Mouse (Mus musculus) stomach, embryonic 14.5 days (tissue): ENCODE measurements at regions not wholly inside any gene's neighbourhood (a gene's known extent, or its start where the extent isn't known, plus 50 kb on each side); places are given as distances from the start of the nearest gene placed in this dataset.

ENCODE experiments used
- ATAC-seq: fragments of 200-750 bp; cut with Nextera tagmentation; 2 replicates; pipeline ENCODE4 v1.8.0; 2017; ENCODE audit warnings: low read depth, moderate TSS enrichment; ENCODE audit not compliant: insufficient number of reproducible peaks, insufficient read depth, low FRiP score
- H3K27ac ChIP-seq: fragments of 300-500 bp; sonication (generic); 2 replicates; pipeline ENCODE4 v1.5.1; 2014; ENCODE audit warnings: mild to moderate bottlenecking, low read length, moderate library complexity, mixed read lengths
- H3K27me3 ChIP-seq: fragments of 300-500 bp; sonication (generic); 2 replicates; pipeline ENCODE4 v1.6.1; 2014; ENCODE audit warnings: low read length, control low read depth, mixed read lengths; ENCODE audit not compliant: control insufficient read depth, insufficient read depth
- H3K36me3 ChIP-seq: fragments of 300-500 bp; sonication (generic); 2 replicates; pipeline ENCODE4 v1.6.1; 2014; ENCODE audit warnings: mild to moderate bottlenecking, control low read depth, low read length, moderate library complexity, mixed read lengths; ENCODE audit not compliant: control insufficient read depth, insufficient read depth
- H3K4me1 ChIP-seq: fragments of 300-500 bp; sonication (generic); 2 replicates; pipeline ENCODE4 v1.6.1; 2014; ENCODE audit warnings: low read length, control low read depth, mixed read lengths; ENCODE audit not compliant: control insufficient read depth, insufficient read depth
- H3K4me2 ChIP-seq: fragments of 300-500 bp; sonication (generic); replicated peaks from 2 replicates; pipeline ENCODE4 v1.6.1; 2014; ENCODE audit warnings: low read depth, low read length, control low read depth
- H3K4me3 ChIP-seq: fragments of 300-500 bp; sonication (generic); 2 replicates; pipeline ENCODE4 v1.5.1; 2014; ENCODE audit warnings: low read depth, low read length, control low read depth
- H3K9ac ChIP-seq: fragments of 300-500 bp; sonication (generic); replicated peaks from 2 replicates; pipeline ENCODE4 v1.6.1; 2014; ENCODE audit warnings: low read depth, mild to moderate bottlenecking, control low read depth, low read length, moderate library complexity, mixed read lengths
- H3K9me3 ChIP-seq: fragments of 300-500 bp; sonication (generic); 2 replicates; pipeline ENCODE4 v1.6.1; 2016; ENCODE audit warnings: low read depth, low read length, control low read depth; ENCODE audit not compliant: control insufficient read depth
- WGBS: fragments of 180-500 bp; shearing (Covaris S2); extraction: QIAGEN DNeasy Blood & Tissue Kit; methylation state at CpG from one replicate; pipeline ENCODE4 v1.1.7; 2014; 5-methylcytosine and 5-hydroxymethylcytosine counted together

DNA sequence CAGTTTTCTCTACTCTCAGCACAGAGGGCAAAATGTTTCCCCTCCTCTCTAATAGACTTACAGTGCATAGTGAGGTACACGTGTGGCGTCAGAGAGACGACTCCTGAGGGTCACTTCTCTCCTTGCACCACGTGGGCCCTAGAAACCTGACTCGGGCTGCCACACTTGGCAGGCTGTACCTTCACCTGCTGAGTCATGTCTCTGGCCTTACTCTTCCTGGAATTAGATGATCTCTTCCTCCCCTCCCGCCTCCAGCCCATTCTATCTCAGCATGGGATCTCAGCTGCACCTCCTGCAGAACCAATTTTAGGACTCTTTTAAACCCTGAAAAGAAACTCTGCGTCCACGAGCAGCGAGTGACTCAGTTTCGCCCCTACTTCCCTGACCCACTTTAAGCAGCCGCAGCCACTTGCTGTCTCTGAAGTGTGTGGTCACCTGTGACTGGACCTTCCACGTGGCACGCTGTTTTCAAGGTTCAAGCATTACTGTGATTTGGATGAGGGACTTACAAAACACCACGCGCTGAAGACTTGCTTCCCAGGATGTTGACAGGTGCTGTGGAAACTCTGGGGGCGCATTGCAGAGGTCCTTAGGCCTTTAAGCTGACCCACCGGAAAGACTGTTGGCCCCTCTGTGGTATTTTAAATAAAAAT, 125.2 kb downstream of the Ndufa10 start:
- ATAC-seq, result no peak
- no peaks in the 10 kb centered on the region for H3K4me1 ChIP-seq
- no peaks in the 10 kb centered on the region for H3K27me3 ChIP-seq
- no peak overlapping the region for H3K4me3 ChIP-seq
- no peak overlapping the region for H3K4me2 ChIP-seq
- no peak overlapping the region for H3K9ac ChIP-seq
- H3K36me3 ChIP-seq, result no peaks in the 10 kb centered on the region
- H3K27ac ChIP-seq, result no peak overlapping the region
- 60% methylated on average over 17 of the region's 17 CpGs for WGBS
- no peaks in the 10 kb centered on the region for H3K9me3 ChIP-seq

- no peak overlapping the region for H3K9ac ChIP-seq
- no peak for ATAC-seq
- WGBS, result 82% methylated on average over 9 of the region's 9 CpGs
Observed at GRCm38 (mm10) chr1:92347656-92348055, 126.0 kb downstream of the Ndufa10 start.

DNA sequence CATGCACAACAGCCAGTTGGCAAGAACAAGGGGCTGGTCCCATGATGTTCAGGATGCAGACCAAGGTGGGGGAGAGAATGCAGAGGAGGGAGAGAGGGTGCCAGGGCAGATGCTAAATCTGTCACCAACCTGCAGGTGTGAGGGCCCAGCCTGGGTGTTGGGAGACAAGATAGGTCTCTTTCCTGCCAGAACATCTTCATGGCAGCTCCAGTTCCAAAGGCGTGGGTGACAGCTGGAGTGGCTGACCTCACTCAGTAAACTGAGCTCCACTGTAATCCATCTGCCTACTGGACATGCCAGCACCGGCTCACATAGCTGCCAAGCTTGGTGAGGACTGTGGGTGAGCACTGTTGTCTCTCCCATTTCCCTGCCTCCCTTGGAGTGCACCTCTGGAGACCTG, 129.9 kb downstream of the Ndufa10 start:
- Histone ChIP-seq H3K27me3 (no peaks in the 10 kb centered on the region), H3K9me3 (no peaks in the 10 kb centered on the region), H3K4me1 (no peaks in the 10 kb centered on the region), H3K36me3 (no peaks in the 10 kb centered on the region), H3K4me2 (no peak overlapping the region), H3K4me3 (no peak overlapping the region), H3K27ac (no peak overlapping the region), H3K9ac (no peak overlapping the region)
- no peak for ATAC-seq
- 46% methylated on average over 2 of the region's 2 CpGs for WGBS

More at GRCm38 (mm10) chr1:92347656-92348055, 126.0 kb downstream of the Ndufa10 start:
- no peaks in the 10 kb centered on the region for H3K4me1 ChIP-seq
- no peaks in the 10 kb centered on the region for H3K27me3 ChIP-seq
- H3K4me2 ChIP-seq, result no peak overlapping the region
- no peaks in the 10 kb centered on the region for H3K9me3 ChIP-seq
- H3K4me3 ChIP-seq, result no peak overlapping the region
- H3K36me3 ChIP-seq, result no peaks in the 10 kb centered on the region
- H3K27ac ChIP-seq, result no peak overlapping the region

DNA sequence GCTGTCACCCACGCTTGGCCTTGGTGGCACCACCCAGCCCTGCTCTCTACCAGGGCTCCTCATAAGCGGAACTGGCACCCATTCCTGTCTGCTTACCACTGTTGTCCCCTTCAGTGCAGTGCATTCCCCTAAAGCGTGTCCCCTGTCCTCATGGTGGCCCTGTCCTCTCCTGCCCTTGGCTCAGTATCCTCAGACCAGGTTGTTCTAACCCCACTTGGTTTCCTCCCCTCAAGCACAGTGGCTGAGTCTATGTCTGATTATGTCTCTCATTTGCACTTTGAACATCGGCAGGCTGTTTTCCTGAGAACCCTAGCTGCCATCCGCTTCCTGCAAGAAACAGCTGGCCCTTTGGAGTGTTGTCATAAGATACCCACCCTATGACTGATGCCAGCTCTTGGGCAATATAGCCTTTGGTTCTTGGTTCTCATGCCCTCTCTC, 130.5 kb downstream of the Ndufa10 start:
- Histone ChIP-seq H3K9ac (no peak overlapping the region), H3K4me1 (no peaks in the 10 kb centered on the region), H3K36me3 (no peaks in the 10 kb centered on the region), H3K27ac (no peak overlapping the region), H3K4me2 (no peak overlapping the region), H3K27me3 (no peaks in the 10 kb centered on the region), H3K4me3 (no peak overlapping the region), H3K9me3 (no peaks in the 10 kb centered on the region)
- 87% methylated on average over 5 of the region's 5 CpGs for WGBS
- ATAC-seq, result no peak

- Histone ChIP-seq H3K4me1 (no peaks in the 10 kb centered on the region), H3K9ac (no peak overlapping the region), H3K9me3 (no peaks in the 10 kb centered on the region), H3K4me2 (no peak overlapping the region), H3K27me3 (no peaks in the 10 kb centered on the region), H3K27ac (no peak overlapping the region), H3K36me3 (no peaks in the 10 kb centered on the region), H3K4me3 (no peak overlapping the region)
- no peak for ATAC-seq
- WGBS, result 83% methylated on average over 12 of the region's 12 CpGs
Observed at GRCm38 (mm10) chr1:92341846-92342540, 131.7 kb downstream of the Ndufa10 start.

DNA sequence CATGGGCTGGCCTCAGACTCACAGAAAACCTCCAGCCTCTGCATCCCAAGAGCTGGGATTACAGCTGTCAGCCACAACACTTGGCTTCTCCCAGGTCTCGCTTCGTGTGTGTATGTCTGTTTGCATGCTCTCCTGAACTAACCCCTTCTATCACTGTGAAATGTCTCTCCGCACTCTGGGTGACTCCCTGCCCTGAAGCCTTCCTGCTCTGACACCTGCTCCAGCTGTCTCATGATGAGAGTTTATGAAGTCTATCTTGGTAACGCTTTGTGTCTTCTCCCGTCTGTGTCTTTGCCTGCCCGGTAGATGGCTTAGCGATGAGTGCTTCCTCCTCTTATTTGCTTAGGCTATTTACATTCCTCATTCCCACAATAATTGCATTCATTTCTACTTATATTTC, 133.0 kb downstream of the Ndufa10 start:
- no peak overlapping the region for H3K27ac ChIP-seq
- H3K9me3 ChIP-seq, result no peaks in the 10 kb centered on the region
- H3K27me3 ChIP-seq, result no peaks in the 10 kb centered on the region
- H3K4me3 ChIP-seq, result no peak overlapping the region
- no peak overlapping the region for H3K9ac ChIP-seq
- no peaks in the 10 kb centered on the region for H3K4me1 ChIP-seq
- no peak for ATAC-seq
- H3K4me2 ChIP-seq, result no peak overlapping the region
- WGBS, result 61% methylated on average over 7 of the region's 7 CpGs
- no peaks in the 10 kb centered on the region for H3K36me3 ChIP-seq

DNA sequence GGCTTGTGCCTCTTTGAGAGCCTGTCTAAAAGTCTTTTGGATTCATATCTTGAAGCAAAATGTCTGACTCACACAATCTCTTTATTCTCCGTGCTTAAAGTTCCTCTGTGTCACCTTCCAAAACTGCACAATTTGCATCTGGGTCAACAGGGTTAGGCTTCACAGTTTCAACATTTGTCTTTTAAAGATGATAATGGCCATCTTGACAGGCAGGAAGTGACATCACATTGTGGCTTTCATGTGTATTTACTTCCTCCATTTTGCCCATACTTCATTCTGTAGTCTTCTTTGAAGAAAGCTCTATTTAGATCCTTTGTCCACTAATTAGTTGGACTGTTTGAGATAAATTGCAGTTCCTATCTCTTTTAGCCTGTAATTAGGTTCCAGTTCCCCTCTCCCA, 135.1 kb downstream of the Ndufa10 start:
- H3K4me1 ChIP-seq, result no peaks in the 10 kb centered on the region
- H3K9ac ChIP-seq, result no peak overlapping the region
- H3K4me2 ChIP-seq, result no peak overlapping the region
- no peaks in the 10 kb centered on the region for H3K36me3 ChIP-seq
- H3K9me3 ChIP-seq, result no peaks in the 10 kb centered on the region
- no peak overlapping the region for H3K27ac ChIP-seq
- no peak overlapping the region for H3K4me3 ChIP-seq
- no peaks in the 10 kb centered on the region for H3K27me3 ChIP-seq
- WGBS, result 74% methylated on average over 1 of the region's 1 CpGs
- ATAC-seq, result no peak

DNA sequence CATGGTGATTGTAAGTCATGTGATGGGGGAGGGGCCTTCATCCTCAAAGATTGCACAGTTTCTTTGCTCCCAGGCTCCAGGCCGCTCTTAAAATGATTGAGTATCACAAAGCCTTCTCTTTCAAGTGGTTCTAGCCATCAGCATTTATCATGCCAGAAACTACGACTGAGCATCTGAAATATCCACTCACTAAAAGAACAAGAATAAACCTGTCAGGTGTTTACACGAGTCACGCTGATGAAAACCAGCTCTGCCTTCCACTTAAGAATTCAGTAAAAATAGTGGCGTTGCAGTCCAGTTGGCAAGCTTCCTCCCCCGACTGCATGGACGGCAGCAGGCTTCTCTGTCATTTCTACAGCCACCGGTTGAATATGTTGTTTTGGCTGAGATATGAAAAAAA, 136.2 kb downstream of the Ndufa10 start:
- Histone ChIP-seq H3K9ac (no peak overlapping the region), H3K9me3 (no peaks in the 10 kb centered on the region), H3K27me3 (no peaks in the 10 kb centered on the region), H3K27ac (no peak overlapping the region), H3K36me3 (no peaks in the 10 kb centered on the region), H3K4me3 (no peak overlapping the region), H3K4me2 (no peak overlapping the region), H3K4me1 (no peaks in the 10 kb centered on the region)
- ATAC-seq, result peak; percentile 71; the same call in 1 of the 2 replicates
- WGBS, result 14% methylated on average over 8 of the region's 8 CpGs

DNA sequence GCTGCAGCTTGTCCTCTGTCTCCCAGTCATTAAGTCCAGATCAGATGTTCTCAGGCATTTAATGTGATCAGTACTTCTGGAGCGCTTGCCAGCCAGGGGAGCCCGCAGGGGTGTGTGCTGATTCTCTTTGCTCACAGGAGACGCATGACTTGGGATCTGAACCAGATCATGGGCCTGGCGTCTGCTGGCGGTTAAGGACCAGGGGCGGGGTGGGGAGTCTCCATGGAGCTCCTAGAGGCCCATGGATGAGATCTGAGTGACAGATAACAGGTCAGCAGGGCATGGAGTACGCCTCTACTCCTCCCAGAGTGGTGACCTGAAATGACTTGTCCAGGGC, 136.7 kb upstream of the Hdac4 start:
- no peaks in the 10 kb centered on the region for H3K27me3 ChIP-seq
- ATAC-seq, result peak; percentile 14; the same call in 1 of the 2 replicates
- no peak overlapping the region for H3K4me2 ChIP-seq
- H3K9me3 ChIP-seq, result no peaks in the 10 kb centered on the region
- H3K4me1 ChIP-seq, result no peaks in the 10 kb centered on the region; the same call in 1 of the 2 replicates
- H3K27ac ChIP-seq, result no peak overlapping the region
- H3K9ac ChIP-seq, result no peak overlapping the region
- no peaks in the 10 kb centered on the region for H3K36me3 ChIP-seq
- WGBS, result 67% methylated on average over 7 of the region's 7 CpGs
- H3K4me3 ChIP-seq, result no peak overlapping the region
